Mouse (Mus musculus) ES-Bruce4 (cell line): ENCODE results near the gene Spp2. TPM values are rescaled to one million over a fixed set of nuclear protein-coding genes. Genes with fewer than 3 reads are reported as not detected.

Experiments
- H3K27ac ChIP-seq: 2 replicates; pipeline ENCODE4 v1.5.1; 2012; ENCODE audit warnings: low read length, inconsistent platforms; ENCODE audit not compliant: insufficient read depth
- H3K27me3 ChIP-seq: 2 replicates; pipeline ENCODE4 v1.6.1; 2012; ENCODE audit warnings: mild to moderate bottlenecking, low read length, inconsistent platforms; ENCODE audit not compliant: control insufficient read depth, poor library complexity, insufficient read depth, severe bottlenecking
- H3K36me3 ChIP-seq: 2 replicates; pipeline ENCODE4 v1.6.1; 2012; ENCODE audit warnings: inconsistent platforms, mild to moderate bottlenecking, low read length, moderate library complexity; ENCODE audit not compliant: control insufficient read depth, poor library complexity, insufficient read depth, severe bottlenecking
- H3K4me1 ChIP-seq: one replicate; pipeline ENCODE4 v1.8.1; 2011; ENCODE audit warnings: low read length; ENCODE audit not compliant: control insufficient read depth, insufficient read depth
- H3K4me3 ChIP-seq: 2 replicates; pipeline ENCODE4 v1.5.1; 2011; ENCODE audit warnings: low read depth, mild to moderate bottlenecking, low read length
- H3K9ac ChIP-seq: 2 replicates; pipeline ENCODE4 v1.6.1; 2012; ENCODE audit warnings: low read depth, mild to moderate bottlenecking, inconsistent platforms; ENCODE audit not compliant: poor library complexity, severe bottlenecking
- H3K9me3 ChIP-seq: replicated peaks from 2 replicates; pipeline ENCODE4 v1.6.1; 2012; ENCODE audit warnings: mild to moderate bottlenecking, low read length, inconsistent platforms; ENCODE audit not compliant: control insufficient read depth, poor library complexity, insufficient read depth, severe bottlenecking
- CTCF ChIP-seq: IDR thresholded peaks from one replicate; pipeline ENCODE4 v1.8.1; 2011; ENCODE audit warnings: low read depth, low read length
- EP300 ChIP-seq: IDR thresholded peaks from 2 replicates; pipeline ENCODE4 v1.6.1; 2011; ENCODE audit warnings: low read depth, low read length; ENCODE audit not compliant: insufficient read depth
- POLR2A ChIP-seq: IDR thresholded peaks from one replicate; pipeline ENCODE4 v1.8.1; 2011; ENCODE audit warnings: low read length; ENCODE audit not compliant: insufficient read depth
- polyA plus RNA-seq: library from polyadenylated mRNA; stranded (reverse); fragments of >200 nt; gene quantifications from 2 replicates; pipeline ENCODE4 v1.2.4, GENCODE M21; 2011; ENCODE audit warnings: low read depth; ENCODE audit not compliant: missing spikeins, insufficient read depth, insufficient read length

The Spp2 gene
- polyA plus RNA-seq, 1 experiment = not detected

- Histone ChIP-seq H3K36me3 (no peaks in the 10 kb centered on the region), H3K27ac (no peak overlapping the region), H3K9ac (no peak overlapping the region), H3K9me3 (no peaks in the 10 kb centered on the region), H3K4me3 (no peak overlapping the region), H3K27me3 (no peaks in the 10 kb centered on the region), H3K4me1 (no peaks in the 10 kb centered on the region)
- TF ChIP-seq POLR2A (no peak), CTCF (no peak), EP300 (no peak)
Measured at GRCm38 (mm10) chr1:88391632-88392031, 15.1 kb upstream of the Spp2 start.

GRCm38 (mm10) chr1:88393321-88393720, 13.4 kb upstream of the Spp2 start:
- Histone ChIP-seq H3K9me3 (no peaks in the 10 kb centered on the region), H3K27ac (no peak overlapping the region), H3K4me3 (no peak overlapping the region), H3K27me3 (no peaks in the 10 kb centered on the region), H3K36me3 (no peaks in the 10 kb centered on the region), H3K4me1 (no peaks in the 10 kb centered on the region), H3K9ac (no peak overlapping the region)
- no peak for TF ChIP-seq POLR2A
- no peak for TF ChIP-seq EP300
- no peak for TF ChIP-seq CTCF

GRCm38 (mm10) chr1:88403378-88403777, 3.4 kb upstream of the Spp2 start:
- Histone ChIP-seq H3K9ac (no peak overlapping the region), H3K27me3 (no peaks in the 10 kb centered on the region), H3K4me3 (no peak overlapping the region), H3K4me1 (no peaks in the 10 kb centered on the region), H3K9me3 (no peaks in the 10 kb centered on the region), H3K36me3 (no peaks in the 10 kb centered on the region), H3K27ac (no peak overlapping the region)
- TF ChIP-seq POLR2A (no peak), CTCF (no peak)

- H3K27me3 ChIP-seq = no peaks in the 10 kb centered on the region
- H3K9me3 ChIP-seq = no peaks in the 10 kb centered on the region
- TF ChIP-seq EP300 (no peak), POLR2A (no peak), CTCF (no peak)
- no peaks in the 10 kb centered on the region for H3K36me3 ChIP-seq
- no peak overlapping the region for H3K27ac ChIP-seq
- no peak overlapping the region for H3K4me3 ChIP-seq
- H3K4me1 ChIP-seq = no peaks in the 10 kb centered on the region
- no peak overlapping the region for H3K9ac ChIP-seq
Measured at GRCm38 (mm10) chr1:88406078-88406806, 519 bp upstream of the Spp2 start.

GRCm38 (mm10) chr1:88408340-88408739, 1.6 kb downstream of the Spp2 start:
- no peak for TF ChIP-seq POLR2A
- no peak for TF ChIP-seq CTCF
- no peak for TF ChIP-seq EP300
- Histone ChIP-seq H3K9me3 (no peaks in the 10 kb centered on the region), H3K9ac (no peak overlapping the region), H3K27me3 (no peaks in the 10 kb centered on the region), H3K36me3 (no peaks in the 10 kb centered on the region), H3K4me1 (no peaks in the 10 kb centered on the region), H3K27ac (no peak overlapping the region), H3K4me3 (no peak overlapping the region)

- H3K9ac ChIP-seq = no peak overlapping the region
Measured at GRCm38 (mm10) chr1:88412013-88412412, 5.3 kb downstream of the Spp2 start.

More at GRCm38 (mm10) chr1:88412013-88412412, 5.3 kb downstream of the Spp2 start:
- Histone ChIP-seq H3K4me1 (no peaks in the 10 kb centered on the region), H3K27me3 (no peaks in the 10 kb centered on the region), H3K27ac (no peak overlapping the region), H3K9me3 (no peaks in the 10 kb centered on the region), H3K36me3 (no peaks in the 10 kb centered on the region), H3K4me3 (no peak overlapping the region)
- TF ChIP-seq EP300 (no peak), POLR2A (no peak), CTCF (no peak)
